Mouse (Mus musculus) thymus, postnatal 36 days (tissue): Measurements from ENCODE around the gene Slc25a42.

Experiments
- DNase-seq, 2 experiments: peaks; one replicate each; pipeline ENCODE4 v3.0.0; 2022; ENCODE audit warnings: mixed read lengths in 2 of 2

Slc25a42 gene

DNA sequence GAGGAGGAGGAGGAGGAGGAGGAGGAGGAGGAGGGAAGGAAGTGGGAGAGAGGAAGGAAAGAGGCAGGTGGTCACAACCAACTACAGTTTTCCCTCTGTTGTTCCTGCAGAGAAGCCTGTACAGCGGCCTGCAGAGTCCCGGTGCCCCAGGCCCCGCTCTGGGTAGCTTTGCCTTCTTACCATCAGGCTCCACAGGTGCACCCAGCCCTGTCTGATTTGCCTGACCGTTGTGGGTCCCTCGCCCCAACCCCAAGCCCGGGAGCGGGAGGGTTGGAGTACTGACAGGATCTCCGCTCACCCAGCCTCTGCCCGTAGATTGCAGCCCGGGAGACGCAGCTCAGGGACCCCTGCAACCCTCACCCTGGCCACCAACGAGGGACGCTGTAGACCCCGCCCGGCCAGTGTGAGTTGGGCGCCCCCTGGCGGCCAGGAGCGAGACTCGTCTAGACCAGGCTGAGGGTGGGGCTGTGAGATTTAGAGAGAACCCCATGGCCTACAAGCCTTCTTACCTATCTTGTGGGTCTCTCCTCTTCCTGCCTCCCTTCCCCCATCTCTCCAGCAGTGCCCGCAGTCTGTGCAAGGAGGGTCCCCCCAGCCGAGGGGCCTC is 45.5 kb downstream of the Slc25a42 start:
- DNase-seq: peak; percentile 80 to 82

DNA sequence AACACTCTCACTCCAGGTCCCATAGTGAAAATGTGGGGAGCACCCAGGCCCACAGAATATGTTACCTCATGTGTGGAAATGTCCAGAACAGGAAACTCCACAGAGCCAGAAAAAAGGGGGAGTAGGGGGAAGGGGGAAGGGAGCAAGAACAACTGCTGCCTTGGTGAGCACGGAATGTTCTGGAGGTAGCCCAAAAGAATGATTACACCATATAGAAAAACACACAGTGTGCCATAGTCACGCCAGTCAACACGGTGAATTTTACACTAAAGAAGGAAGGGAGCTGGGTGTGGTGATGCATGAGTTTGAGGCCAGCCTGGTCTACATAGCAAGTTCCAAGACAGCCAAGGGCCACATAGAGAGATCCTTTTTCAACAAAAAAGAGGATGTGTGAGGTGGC is 48.8 kb downstream of the Slc25a42 start:
- no peak for DNase-seq

DNA sequence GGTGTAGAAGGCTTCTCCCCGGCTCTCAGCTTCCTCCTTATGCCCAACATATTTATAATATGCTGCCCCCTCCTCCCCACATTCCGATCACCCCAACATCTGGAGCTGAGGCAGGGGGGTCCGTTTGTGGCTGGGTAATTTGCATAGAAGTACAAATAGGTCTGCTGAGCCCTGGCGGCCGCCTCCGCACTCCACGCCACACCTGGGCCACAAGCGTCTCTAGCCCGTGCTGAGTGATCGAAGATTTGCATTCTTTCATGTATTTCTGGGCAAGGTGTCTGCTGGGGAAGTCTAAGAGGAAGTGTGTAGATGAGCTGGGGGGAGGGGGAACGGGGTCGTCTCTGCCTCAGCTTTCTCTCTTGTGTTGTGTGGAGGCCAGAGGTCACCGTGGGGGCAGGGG is 52.1 kb downstream of the Slc25a42 start:
- DNase-seq: peak; percentile 41 to 54

GRCm38 (mm10) chr8:70159211-70159610 is 52.9 kb downstream of the Slc25a42 start:
- DNase-seq: no peak

DNA sequence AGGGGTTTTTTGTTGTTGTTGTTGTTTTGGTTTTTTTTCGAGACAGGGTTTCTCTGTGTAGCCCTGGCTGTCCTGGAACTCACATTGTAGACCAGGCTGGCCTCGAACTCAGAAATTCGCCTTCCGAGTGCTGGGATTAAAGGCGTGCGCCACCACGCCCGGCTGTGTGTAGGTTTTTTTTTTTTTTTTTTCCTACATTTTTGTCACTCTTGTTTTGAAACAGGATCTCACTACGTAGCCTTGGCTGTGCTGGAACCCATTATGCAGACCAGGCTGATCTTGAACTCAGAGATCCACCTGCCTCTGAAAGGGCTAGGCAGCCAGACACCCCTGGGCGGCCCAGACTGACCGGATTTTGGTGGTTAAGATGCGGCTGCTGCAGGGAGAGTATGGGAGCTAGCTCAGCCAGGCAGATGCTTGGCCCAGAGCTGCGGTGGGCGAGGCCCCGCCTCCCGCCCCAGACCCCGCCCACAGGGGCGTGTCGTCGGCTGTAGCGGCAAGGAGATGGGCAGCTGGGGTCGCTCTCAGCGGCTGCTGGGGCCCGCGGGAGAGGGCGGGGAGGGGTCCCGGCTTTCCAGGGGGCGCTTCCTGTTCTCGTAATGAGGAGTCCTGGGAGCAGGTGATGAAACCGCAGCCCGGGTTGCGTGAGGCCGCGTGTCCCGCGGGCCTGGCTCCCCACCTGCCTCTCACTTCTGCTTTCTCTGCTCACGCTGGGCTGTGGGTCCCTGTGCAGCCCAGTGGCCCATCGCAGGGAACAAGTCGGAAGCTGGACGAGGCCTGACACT is 53.8 kb downstream of the Slc25a42 start:
- DNase-seq: peak; percentile 89 to 91

- DNase-seq: no peak
These were observed 54.8 kb downstream of the Slc25a42 start for GRCm38 (mm10) chr8:70157240-70157800.

DNA sequence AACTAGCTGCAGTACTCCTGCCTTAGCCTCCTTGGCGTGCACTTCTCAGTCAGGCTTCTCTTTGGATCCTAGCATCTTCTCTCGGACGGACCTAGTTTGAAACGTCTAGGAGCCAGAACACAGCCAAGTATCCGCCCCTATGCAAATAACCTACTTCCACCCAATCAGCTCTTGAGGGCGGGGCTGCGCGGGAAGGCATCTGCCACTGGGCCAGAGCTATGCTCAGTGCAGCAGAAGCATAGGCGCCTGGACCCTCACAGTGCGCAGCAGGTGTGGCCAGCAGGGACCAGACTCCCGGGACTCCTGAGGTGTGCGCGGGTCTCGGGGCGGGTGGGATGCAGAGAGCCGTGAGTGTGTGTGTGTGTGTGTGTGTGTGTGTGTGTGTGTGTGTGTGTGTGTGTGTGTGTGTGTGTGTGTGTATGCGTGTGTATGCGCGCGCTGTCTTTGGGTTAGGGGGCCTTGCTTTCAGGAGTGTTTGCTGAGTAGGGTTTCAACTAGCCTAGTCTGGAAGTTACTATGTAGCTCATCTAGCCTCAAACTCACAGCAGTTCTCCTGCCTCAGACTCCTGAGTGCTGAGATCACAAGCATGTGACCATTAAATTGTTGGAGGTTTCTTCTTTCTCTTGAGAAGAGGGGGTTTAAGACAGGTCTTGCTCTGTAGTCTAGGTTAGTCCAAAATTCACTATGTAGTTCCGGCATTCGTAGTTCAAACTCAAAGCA is 59.4 kb downstream of the Slc25a42 start:
- DNase-seq: peak; percentile 78 to 85

DNA sequence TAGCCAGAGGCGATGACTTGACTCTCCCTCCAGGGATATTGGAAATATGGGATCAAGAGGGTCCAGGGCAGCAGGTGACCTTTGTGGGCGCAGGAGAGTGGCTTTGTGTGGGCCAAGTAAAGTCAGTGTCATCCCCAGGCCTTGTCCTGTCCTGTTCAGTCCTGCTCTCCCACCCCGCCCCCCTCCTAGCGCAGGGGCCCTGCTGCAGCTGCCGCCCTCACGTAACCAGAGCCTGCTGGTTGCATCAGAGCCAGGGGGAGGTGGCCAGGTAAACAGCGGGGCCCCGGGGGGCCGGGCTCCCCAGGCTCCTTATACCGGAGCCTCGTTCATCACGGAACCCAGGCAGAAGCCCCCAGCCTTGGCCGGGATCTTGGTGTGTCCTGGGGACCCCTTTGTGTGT is 61.9 kb downstream of the Slc25a42 start:
- DNase-seq: no peak

DNA sequence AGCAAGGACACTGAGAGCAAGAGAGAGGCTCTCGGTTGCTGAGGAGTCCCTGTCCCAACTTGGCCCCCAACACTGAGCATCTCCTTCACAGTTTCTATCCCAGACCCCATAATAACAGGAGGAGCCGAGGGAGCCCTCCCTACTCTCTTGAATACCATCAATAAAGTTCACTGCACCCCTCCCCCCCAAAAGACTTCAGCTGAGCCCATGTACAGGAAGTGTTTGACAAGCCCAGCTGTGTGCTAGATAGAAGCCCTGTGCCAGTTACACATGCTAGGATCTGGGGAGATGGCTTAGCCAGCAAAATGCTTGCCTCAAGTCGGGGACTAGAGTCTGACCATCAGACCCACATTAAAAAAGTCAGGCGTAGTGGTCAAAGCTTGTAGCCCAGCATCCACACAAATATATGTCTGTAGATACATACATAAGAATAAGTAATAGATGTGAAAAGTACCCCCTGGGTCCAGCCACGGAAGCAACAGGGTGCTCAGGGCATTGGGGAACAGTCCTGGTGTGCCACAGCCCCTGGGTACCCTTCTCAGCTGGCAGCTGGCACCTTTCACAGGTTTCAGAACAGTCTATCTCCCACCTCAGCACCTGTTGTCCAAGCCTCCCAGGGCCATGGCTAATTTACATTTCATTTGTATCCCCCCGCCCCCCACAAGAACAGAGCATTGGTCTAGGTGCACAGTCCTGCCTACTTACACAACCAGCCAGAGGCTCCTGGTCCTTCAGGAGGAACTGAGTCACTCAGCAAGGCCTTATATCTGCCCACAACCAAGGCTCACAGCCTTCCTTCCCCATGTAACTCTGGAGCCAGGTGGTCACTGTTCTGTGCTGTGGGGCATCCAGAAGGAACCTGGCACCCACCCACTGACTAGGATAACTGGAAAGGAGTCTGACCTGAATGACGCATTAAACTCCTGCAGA is 64.2 kb downstream of the Slc25a42 start:
- peak; percentile 25 to 49 for DNase-seq

DNA sequence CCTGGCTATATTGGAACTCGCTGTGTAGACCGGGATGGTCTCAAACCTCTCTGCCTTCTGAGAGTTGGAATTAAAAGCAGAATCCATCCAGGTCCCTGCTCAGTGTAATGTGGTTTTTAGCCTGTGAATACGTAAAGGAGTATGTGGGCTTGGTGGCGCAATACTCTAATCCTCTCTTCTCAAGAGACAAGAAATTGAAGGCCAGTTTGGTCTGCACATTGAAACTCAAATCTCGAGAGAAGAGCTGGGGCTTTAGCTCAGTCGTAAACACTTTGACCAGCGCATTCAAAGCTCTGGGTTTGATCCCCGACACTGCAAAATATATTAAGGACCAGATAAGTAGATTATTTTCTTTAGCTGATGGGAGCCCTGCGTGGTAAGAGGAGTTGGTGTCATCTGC is 72.1 kb downstream of the Slc25a42 start:
- DNase-seq: no peak

GRCm38 (mm10) chr8:70139026-70139857 is 72.9 kb downstream of the Slc25a42 start, which contains the start of the genes Rfxank, Borcs8 and Mef2b:
Rfxank (minus strand) TSS chr8:70139154.
Borcs8 (plus strand) TSS chr8:70139499.
Mef2b (plus strand) TSS chr8:70139711.
- DNase-seq: peak; percentile 99

- no peak for DNase-seq
These were observed 74.2 kb downstream of the Slc25a42 start for GRCm38 (mm10) chr8:70137890-70138289.

DNA sequence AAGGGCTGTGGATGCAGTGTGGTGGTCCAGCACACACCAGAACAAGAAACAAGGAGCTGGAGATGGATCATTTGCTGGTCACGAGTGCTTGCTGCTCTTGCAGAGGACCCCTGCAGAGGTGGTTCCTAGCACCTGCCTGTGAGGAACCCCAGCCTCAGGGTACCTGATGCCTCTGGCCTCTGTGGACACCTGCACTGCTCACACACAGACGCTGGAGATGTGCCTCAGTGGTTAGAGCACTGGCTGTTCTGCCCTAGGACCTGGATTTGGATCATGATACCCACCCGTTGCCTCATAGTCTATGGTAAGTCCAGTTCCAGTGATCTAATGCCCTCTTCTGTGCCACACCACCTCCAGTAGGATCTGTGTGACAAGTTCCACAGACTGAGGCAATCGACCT is 75.5 kb downstream of the Slc25a42 start:
- no peak for DNase-seq

- no peak for DNase-seq
These were observed 77.2 kb downstream of the Slc25a42 start for GRCm38 (mm10) chr8:70134931-70135330.
